Mouse (Mus musculus): ENCODE measurements at regions not wholly inside any gene's neighbourhood (a gene's known extent, or its start where the extent isn't known, plus 50 kb on each side); places are given as distances from the start of the nearest gene placed in this dataset.

DNA sequence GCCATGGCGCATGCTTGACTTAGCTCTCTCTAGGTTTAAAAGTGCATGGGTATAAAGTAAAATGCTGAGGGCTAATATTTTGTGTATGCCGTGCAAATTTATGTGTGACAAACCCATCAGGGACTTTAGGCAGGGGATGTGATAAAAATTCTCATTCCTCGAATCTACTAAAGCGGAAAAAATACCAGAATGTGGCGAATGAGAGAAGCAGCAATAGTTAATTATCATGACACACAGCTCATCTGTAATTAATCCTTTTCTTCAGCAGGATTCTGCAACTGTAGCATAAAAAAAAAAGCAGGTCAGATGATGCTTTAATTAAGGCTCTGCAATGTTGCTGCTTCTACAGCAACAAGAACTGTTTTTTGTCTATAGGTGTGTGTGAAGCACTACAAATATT, 286.6 kb upstream of the Prkd1 start:
- DNase-seq (ENCODE audit: low spot score in 2 of 2) = no peak

DNA sequence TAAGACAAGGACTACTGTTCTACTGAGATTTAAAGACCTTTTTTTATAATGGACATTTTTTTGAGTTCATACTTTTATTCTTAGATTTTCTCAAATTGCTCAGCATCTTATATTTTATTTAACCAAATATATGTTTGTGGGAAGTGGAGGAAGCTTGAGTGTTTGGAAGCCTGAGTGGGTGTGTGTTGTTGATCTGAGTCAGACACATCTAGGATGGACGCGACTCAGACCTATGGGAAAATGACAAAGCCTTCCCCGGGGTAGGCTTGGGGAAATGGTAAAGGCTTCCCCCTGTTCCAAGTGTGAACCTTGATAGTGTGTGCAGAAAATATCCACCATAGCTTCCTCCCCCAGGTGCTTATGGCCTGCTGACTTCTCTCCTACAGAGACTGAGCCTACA, 283.6 kb upstream of the Prkd1 start:
- DNase-seq (ENCODE audit: low spot score in 2 of 2) = no peak

DNA sequence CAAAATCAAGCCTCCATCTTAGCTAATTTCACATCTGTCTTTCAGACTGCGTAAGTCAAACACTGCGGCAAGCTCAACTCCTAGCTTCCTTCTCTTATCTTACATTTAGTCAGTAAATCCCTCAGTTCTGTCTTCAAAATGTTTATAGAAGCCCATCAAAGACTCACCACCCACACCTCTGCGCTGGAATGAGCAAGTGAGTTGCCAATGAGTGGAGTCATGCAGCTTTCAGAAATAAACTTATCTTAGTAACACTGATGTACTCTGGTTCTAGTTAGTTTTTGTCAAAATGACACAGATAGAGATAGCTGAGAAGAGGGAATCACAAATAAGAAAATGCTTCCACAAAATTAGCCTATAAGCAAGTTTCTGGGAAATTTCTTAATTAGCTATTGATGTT, 280.7 kb upstream of the Prkd1 start:
- DNase-seq (ENCODE audit: low spot score in 2 of 2) = no peak

DNA sequence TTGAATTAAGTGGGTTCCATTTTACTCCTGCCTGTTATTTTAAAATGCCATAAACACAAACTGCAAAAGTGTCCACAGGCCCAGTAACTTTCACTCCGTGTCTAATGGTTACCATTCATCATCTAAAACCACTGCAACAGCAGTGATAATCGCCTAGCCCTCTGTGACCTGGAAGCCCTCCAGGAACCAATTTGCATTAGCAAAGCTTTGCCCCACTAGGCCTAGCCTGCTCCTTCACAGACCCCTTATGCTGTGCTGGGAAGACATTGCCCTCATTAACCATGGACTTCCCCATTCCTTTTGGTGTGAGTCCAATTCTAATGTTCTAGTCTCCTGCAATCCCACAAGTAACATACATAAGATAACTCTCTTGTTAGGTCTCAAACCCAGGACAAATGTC, 277.3 kb upstream of the Prkd1 start:
- DNase-seq (ENCODE audit: low spot score in 2 of 2) = no peak

DNA sequence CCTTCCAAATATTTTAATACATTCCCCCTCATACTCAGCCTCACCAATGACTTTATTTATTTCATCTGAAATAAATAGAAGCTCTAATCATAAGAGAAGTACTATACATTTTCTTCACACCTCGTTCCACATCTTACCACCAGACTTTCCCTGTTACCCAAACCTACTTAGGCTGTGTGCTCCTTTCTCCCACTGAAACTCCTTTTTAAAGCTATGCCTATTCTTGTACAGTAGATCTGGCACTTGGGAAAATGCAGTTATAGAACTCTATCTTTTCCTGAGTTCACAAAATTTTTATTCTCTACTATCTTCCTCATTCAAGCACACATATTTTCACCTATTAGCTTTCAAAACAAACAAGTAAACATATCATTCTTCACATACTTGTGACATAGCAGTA, 272.8 kb upstream of the Prkd1 start:
- no peak for DNase-seq (ENCODE audit: low spot score in 2 of 2)

DNA sequence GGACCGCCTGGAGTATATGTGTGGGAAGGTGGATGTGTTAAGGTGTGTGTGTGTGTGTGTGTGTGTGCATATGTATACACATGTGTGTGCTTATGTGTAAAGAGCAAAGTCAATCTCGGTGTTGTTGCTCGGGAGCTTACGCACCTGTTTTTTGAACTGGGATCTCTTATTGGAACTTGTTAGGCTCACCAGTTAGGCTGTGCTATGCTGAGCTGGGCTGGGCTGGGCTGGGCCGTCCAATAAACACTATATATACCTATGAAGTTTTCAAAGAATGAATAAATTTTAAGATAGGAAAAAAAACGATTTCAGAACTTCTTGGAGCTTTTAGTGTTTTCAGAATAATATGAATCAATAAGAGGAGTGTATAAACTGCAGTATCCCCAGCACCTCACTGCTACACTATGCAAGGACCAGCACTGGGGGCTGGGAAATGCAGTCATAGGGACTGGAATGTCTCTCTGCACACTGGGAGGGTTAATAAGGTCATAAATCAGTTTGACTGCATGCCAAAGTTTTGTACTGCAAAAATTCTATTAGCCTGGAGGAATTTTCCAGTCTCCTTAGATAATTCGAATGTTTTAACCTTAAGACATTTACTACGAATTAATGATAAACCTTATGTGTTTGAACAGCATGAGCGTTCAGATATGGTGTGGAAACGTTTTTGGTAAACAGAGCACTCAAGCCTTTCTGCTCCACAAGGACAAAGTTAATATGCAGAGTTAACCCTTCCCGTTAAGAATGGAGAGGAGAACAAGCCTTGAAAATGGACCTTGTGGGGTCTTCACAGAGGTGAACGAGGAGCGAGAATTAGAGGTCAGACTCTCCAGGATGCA, 250.9 kb upstream of the Prkd1 start:
- DNase-seq (ENCODE audit: low spot score in 2 of 2) = no peak

GRCm38 (mm10) chr12:50897606-50898166, 248.8 kb upstream of the Prkd1 start:
- no peak for DNase-seq (ENCODE audit: low spot score in 2 of 2)

DNA sequence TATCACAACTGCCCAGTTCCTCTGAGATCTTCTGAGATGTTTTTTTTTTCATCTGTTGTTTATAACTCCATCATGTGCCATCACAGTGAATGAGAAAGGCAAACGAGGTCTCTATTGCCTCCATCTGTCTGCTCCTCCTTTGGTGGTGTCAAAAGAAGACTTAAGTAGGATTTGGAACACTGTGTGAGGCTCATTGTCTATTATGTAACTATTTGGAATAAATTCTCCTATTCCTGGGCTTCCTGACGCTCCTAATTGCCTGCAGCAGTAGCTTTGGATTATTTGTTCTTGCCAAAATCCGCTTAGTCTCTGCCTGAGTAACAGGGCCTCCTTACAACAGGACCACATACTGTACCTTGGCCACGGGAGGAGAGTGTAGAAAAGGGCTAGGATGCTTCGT, 244.7 kb upstream of the Prkd1 start:
- no peak for DNase-seq (ENCODE audit: low spot score in 2 of 2)

GRCm38 (mm10) chr12:50875796-50876195, 226.9 kb upstream of the Prkd1 start:
- no peak for DNase-seq (ENCODE audit: low spot score in 2 of 2)

DNA sequence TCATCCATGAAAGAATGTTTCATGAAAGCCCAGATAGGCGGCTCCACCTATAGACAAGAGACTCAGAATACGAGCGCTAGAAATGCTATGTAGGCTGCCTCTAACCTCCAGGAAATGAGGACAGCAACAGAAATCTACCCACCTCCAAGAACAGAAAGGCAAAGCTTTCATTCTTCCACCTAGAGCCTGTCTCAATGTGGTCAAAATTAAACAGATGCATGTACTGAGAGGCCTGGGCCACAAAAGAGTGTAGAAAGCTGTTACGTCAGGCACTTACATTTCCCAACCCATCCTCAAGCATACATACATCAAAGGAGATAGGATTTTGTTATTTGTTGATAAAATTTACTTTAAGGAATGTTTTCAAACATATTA, 225.1 kb upstream of the Prkd1 start:
- no peak for DNase-seq (ENCODE audit: low spot score in 2 of 2)

- no peak for DNase-seq (ENCODE audit: low spot score in 2 of 2)
These were observed 224.6 kb upstream of the Prkd1 start for GRCm38 (mm10) chr12:50873390-50874023.

DNA sequence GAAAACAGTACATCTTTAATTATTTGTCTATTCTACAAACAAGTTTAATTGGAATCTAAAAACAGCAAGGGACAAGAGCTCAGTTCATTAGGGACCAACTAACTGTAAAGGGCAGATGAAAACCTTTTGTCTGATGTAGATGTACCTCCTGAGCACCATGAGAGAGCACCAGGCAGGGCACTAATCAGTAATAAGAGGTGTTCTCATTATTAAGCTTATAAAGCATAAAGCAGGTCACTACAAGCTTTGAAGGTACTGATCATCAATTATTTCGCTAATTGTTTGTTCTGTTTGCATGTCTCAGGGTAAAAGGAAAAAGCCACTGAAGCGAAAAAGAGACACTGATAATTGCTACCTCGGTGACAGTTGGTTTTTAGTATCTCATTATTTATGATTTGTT, 202.7 kb upstream of the Prkd1 start:
- DNase-seq (ENCODE audit: low spot score in 2 of 2) = no peak

DNA sequence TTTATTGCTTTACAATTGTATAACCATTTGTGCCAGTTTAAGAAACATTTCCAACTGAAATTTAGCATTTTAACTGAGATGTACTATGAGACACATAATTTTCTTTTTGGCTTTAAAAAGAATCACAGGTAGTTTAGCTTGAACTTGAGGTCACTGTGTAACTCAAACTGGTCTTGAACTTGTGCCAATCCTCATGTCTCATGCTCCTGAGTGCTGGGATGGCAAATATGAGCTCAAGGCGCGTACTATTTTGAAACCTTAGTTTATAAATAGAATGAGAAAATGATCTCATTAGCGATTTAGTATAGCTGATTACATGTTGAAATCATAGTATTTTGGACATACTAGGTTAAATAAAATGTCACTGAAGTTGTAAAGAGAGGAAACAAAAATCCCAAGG, 199.1 kb upstream of the Prkd1 start:
- DNase-seq (ENCODE audit: low spot score in 2 of 2) = no peak

GRCm38 (mm10) chr12:50842744-50843143, 193.8 kb upstream of the Prkd1 start:
- no peak for DNase-seq (ENCODE audit: low spot score in 2 of 2)

DNA sequence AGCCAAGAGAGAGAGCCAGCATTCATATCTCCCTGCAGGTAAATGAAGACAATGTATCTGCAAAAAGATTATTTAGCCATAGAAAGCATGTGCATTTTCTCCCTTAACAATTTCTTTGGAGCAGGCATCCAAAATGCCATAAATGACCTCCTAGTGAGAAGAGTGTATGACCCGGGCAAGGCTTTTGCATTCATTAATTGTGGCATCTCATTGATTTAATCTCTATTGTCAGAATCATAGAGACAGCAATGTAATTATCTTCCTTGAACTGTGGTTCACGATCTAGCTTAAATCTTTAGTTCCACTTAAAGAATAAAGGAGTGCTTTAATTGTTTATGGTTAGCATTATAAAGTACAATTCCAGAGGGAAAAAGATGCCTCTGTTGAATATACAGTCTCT, 190.5 kb upstream of the Prkd1 start:
- DNase-seq (ENCODE audit: low spot score in 2 of 2) = no peak

DNA sequence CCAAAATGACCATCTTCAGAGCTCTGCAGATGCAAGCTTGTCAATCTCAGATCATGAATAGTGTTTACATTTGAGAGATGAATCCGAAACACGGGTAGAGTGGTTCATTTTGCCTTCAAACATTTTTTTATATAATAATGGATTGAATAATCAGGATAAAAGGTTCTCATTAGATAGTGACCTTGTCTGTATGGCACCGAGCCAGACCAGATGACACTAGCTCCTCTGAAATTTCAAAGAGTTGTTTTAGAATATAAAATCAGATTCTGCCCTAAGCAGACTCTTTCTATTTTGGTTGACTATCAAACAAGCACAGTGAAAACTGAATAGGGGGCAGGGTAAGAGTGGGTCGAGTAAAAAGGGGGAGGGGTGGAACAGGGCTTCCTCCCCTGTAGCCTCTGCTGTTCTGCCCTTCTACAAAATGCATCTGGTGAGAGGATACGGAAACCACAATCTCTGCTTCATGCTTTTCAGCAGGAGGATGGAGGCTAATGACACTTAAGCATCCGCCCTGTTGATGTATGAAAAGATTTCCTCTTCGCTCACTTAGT, 159.9 kb upstream of the Prkd1 start:
- no peak for DNase-seq (ENCODE audit: low spot score in 2 of 2)

DNA sequence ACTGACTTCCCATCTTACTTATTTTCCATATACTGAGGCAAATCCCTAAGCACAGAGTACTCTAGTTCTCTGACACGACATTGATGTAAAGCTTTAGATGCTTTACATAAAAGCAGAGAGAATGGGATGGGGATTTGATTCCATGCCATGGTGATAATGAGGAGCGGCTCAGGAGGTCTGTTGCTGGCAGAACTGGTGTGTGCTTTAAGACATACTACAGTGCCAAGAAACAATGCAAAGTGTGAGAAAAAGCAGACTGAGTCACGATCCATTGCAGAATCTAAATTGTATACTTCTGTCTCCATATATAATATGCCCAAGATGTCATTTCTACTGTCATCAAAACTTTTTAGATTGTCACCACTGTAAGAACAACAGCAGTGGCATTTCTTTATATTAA, 155.5 kb upstream of the Prkd1 start:
- no peak for DNase-seq (ENCODE audit: low spot score in 2 of 2)

- DNase-seq (ENCODE audit: low spot score in 2 of 2) = no peak
These were observed 116.5 kb upstream of the Prkd1 start for GRCm38 (mm10) chr12:50765156-50765940.

DNA sequence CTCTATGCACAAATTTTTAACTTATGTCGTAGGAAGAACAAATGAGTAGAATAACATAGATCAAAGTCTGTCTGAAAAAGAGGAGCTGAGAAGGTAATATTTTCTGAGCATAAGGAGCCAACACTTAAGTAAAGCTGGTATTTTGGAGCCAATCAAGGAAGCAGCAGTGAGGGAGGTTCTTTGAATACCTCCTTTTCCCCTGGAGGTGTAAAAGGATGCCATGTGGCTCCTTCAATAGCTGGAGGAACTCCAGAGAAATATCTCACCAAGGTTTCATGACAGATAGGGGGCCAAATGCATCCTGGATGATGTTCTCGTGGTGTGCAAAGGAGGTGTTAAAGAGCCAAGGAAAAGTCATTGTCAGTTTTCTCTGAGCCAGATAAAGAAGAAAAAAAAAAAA, 115.6 kb upstream of the Prkd1 start:
- DNase-seq (ENCODE audit: low spot score in 2 of 2) = no peak

GRCm38 (mm10) chr12:50734135-50734534, 85.2 kb upstream of the Prkd1 start:
- no peak for DNase-seq (ENCODE audit: low spot score in 2 of 2)

DNA sequence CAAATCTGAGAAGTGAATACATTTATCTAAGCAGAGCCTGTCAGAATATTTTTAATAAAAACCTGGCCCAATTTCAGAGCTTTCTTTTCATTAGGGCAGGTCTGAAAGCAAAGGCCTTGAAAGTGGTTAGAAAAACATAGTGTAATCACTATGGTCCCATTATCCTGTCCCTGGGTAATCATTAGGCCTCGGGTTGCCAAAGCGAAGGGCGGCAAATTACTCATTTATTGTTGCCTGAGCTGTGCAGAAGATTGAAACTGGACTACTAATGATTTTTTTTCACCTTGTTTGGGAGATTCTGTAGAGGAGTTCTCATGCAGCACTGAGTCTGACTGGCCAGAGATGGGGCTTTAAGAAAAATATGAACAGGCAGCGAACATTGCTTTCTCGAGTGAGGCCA, 63.7 kb upstream of the Prkd1 start:
- no peak for DNase-seq (ENCODE audit: low spot score in 2 of 2)
